In genomic region chr11:61563939-61564338, GRCm38 (mm10) we compare ENCODE assay signal across 10 mouse cellular contexts. TPM values are rescaled to one million over a fixed set of nuclear protein-coding genes. Genes with fewer than 3 reads are reported as not detected.
DNase-seq lines count a peak whose midpoint lies in the region; ATAC-seq and TF ChIP-seq lines count a peak whose summit lies in the region.
"Had no signal": no experiment of that assay in that cellular context is flagged by ENCODE, and none has a peak within 500 bp of the region (broad histone marks: within the 10 kb centered on the region; RNA-seq: fewer than 3 reads in every experiment).

No protein-coding gene starts in this region.

- TF ChIP-seq CTCF in layer of hippocampus, adult 2 months (conservative IDR thresholded peaks at IDR 0.05): no peak

- peak overlapping the region; percentile 79 for H3K27ac ChIP-seq in layer of hippocampus, adult 2 months
- H3K27ac ChIP-seq in hindbrain, embryonic 12.5 days: no peak overlapping the region
- H3K27ac ChIP-seq: limb, embryonic 13.5 days; midbrain, embryonic 12.5 days had no signal

- peak; percentile 69 for ATAC-seq in megakaryocyte progenitor cell, adult 5-6 weeks (replicated peaks; ENCODE audit: poor library complexity)
- no peak for ATAC-seq in hindbrain, embryonic 12.5 days (ENCODE audit: low FRiP score)

- H3K4me3 ChIP-seq in layer of hippocampus, adult 2 months: no peak overlapping the region
- H3K4me3 ChIP-seq in hindbrain, embryonic 12.5 days: no peak overlapping the region
- H3K4me3 ChIP-seq: limb, embryonic 13.5 days; midbrain, embryonic 12.5 days had no signal

- H3K4me2 ChIP-seq in hindbrain, embryonic 12.5 days (replicated peaks): no peak overlapping the region
- H3K4me2 ChIP-seq: limb, embryonic 13.5 days; midbrain, embryonic 12.5 days had no signal

- 89% methylated on average over 4 of the region's 4 CpGs for WGBS in hindbrain, embryonic 12.5 days

- no peaks in the 10 kb centered on the region for H3K36me3 ChIP-seq in hindbrain, embryonic 12.5 days
- H3K36me3 ChIP-seq: midbrain, embryonic 12.5 days had no signal

- H3K9me3 ChIP-seq in hindbrain, embryonic 12.5 days (replicated peaks): no peaks in the 10 kb centered on the region
- H3K9me3 ChIP-seq: limb, embryonic 13.5 days; midbrain, embryonic 12.5 days had no signal

- DNase-seq in layer of hippocampus, adult 2 months (ENCODE audit: low spot score in 2 of 2): no peak
- DNase-seq in layer of hippocampus, postnatal 25 days (ENCODE audit: extremely low spot score in 1 of 2, low spot score in 1 of 2): no peak
- DNase-seq in CD4-positive helper T cell, adult 2 months (ENCODE audit: low read depth, low spot score): peak; percentile 78
- DNase-seq in adipocyte (ENCODE audit: low spot score): peak; percentile 45
- DNase-seq in cerebellum, postnatal 10 days: no peak
- DNase-seq: right cerebral cortex, postnatal 14 days had no signal

- H3K27me3 ChIP-seq in hindbrain, embryonic 12.5 days: no peaks in the 10 kb centered on the region
- H3K27me3 ChIP-seq: limb, embryonic 13.5 days; midbrain, embryonic 12.5 days had no signal

- no peaks in the 10 kb centered on the region for H3K4me1 ChIP-seq in hindbrain, embryonic 12.5 days

- no peak overlapping the region for H3K9ac ChIP-seq in hindbrain, embryonic 12.5 days
- H3K9ac ChIP-seq: limb, embryonic 13.5 days; midbrain, embryonic 12.5 days had no signal

RNA-seq across cellular contexts. Expression of gene Epn2, which starts 15.5 kb away (rescaled TPM):
- total RNA-seq in layer of hippocampus, adult 2 months (2021): 100 to 1,000 TPM; 162 to 170 TPM
- total RNA-seq in layer of hippocampus, postnatal 25 days (2021): 100 to 1,000 TPM; 173 to 185 TPM
- total RNA-seq in megakaryocyte progenitor cell, adult 5-6 weeks (2015): 0.05 TPM in 1 of 2 replicates, not detected in the other
- total RNA-seq in megakaryocyte progenitor cell, adult 5-6 weeks (2017): 0.34 TPM in 1 of 2 replicates, not detected in the other
- polyA plus RNA-seq in hindbrain, embryonic 12.5 days (2016; fragmentation: Nextera tagmentation; extraction: Ambion mirVana): 42.4 and 44.3 TPM in 2 replicates

RNA-seq across cellular contexts. Expression of gene B9d1, which starts 59.0 kb away (rescaled TPM):
- 10 to 100 TPM; 47.4 to 47.9 TPM for total RNA-seq in layer of hippocampus, adult 2 months (2021)
- 10 to 100 TPM; 43.3 to 45.9 TPM for total RNA-seq in layer of hippocampus, postnatal 25 days (2021)
- 0.49 and 1.3 TPM in 2 replicates for total RNA-seq in megakaryocyte progenitor cell, adult 5-6 weeks (2015)
- total RNA-seq in megakaryocyte progenitor cell, adult 5-6 weeks (2017): 0.92 TPM in 1 of 2 replicates, not detected in the other
- polyA plus RNA-seq in hindbrain, embryonic 12.5 days (2016; fragmentation: Nextera tagmentation; extraction: Ambion mirVana): 32.0 and 33.8 TPM in 2 replicates

Comparison
In these comparisons a context has a peak if more than half of its experiments do, and no peak if none do; other contexts are left out.
1. DNase-seq: peak in CD4-positive helper T cell, adult 2 months (single experiment) and adipocyte (single experiment); none in layer of hippocampus, adult 2 months (0 of 2), layer of hippocampus, postnatal 25 days (0 of 2) and cerebellum, postnatal 10 days (0 of 2).
2. RNA of gene Epn2, which starts 15.5 kb away (total RNA-seq): 173 to 185 TPM in layer of hippocampus, postnatal 25 days and 162 to 170 TPM in layer of hippocampus, adult 2 months; 0.05 to 0.34 TPM in megakaryocyte progenitor cell, adult 5-6 weeks; every median in the first group is over 100 times any median in the second.
3. RNA of gene B9d1, which starts 59.0 kb away (total RNA-seq): 47.4 to 47.9 TPM in layer of hippocampus, adult 2 months and 43.3 to 45.9 TPM in layer of hippocampus, postnatal 25 days; 0.49 to 1.3 TPM in megakaryocyte progenitor cell, adult 5-6 weeks; every median in the first group is over 10 times any median in the second.